Mouse (Mus musculus) myocyte (in vitro differentiated cells): ENCODE data around the gene Adig.

Experiments
- E2F4 ChIP-seq: IDR thresholded peaks from one replicate; pipeline ENCODE4 v1.6.1; 2011; ENCODE audit warnings: mild to moderate bottlenecking, control low read depth, moderate library complexity; ENCODE audit not compliant: insufficient read depth
- MAX ChIP-seq: IDR thresholded peaks from one replicate; pipeline ENCODE4 v1.6.1; 2011; ENCODE audit warnings: low read depth, mild to moderate bottlenecking, control low read depth
- MYOD1 ChIP-seq, 3 experiments: IDR thresholded peaks; one replicate each; pipeline ENCODE4 v1.6.1; 2011; ENCODE audit warnings: control low read depth in 2 of 3, low read depth in 2 of 3, mild to moderate bottlenecking in 2 of 3, moderate library complexity in 1 of 3; ENCODE audit not compliant: insufficient read length in 2 of 3, control insufficient read depth in 1 of 3
- MYOG ChIP-seq, 3 experiments: IDR thresholded peaks; one replicate each; pipeline ENCODE4 v1.6.1; 2011; ENCODE audit warnings: control low read depth in 2 of 3, low read depth in 2 of 3, mild to moderate bottlenecking in 2 of 3; ENCODE audit not compliant: insufficient read length in 2 of 3, control insufficient read depth in 1 of 3, insufficient read depth in 1 of 3
- POLR2A ChIP-seq: IDR thresholded peaks from one replicate; pipeline ENCODE4 v1.6.1; 2011; ENCODE audit warnings: low read depth, mild to moderate bottlenecking, control low read depth, moderate library complexity; ENCODE audit not compliant: insufficient read length
- TCF12 ChIP-seq: IDR thresholded peaks from one replicate; pipeline ENCODE4 v1.6.1; 2011; ENCODE audit warnings: mild to moderate bottlenecking, control low read depth; ENCODE audit not compliant: poor library complexity, insufficient read depth, severe bottlenecking
- USF1 ChIP-seq: IDR thresholded peaks from one replicate; pipeline ENCODE4 v1.6.1; 2011; ENCODE audit warnings: low read depth, mild to moderate bottlenecking, control low read depth, moderate library complexity

DNA sequence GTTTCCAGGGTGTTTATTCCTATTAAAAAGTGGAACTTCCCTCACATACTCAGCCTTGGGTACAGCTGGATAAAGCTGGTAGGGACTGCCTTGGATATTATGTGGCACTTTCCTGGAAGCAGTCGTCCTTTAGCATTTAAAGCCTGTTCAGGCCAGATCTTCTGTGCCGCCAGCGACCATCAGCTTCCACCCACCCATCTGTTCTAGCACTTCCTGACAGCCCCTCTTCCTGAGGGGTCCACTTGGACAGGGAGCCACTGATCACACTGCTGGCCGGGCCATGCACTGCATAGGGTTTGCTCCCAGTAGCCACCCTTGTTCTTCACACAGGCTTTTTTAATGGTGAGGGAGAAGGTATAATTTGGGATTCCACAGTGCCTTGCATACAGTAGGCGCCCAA is 4.0 kb upstream of the Adig start:
- no peak for TF ChIP-seq POLR2A
- no peak for TF ChIP-seq E2F4
- no peak for TF ChIP-seq MAX
- TF ChIP-seq USF1 = no peak
- TF ChIP-seq MYOG (IDR thresholded peaks at IDR 0.05; ENCODE audit: control insufficient read depth in 1 of 3, insufficient read depth in 1 of 3, insufficient read length in 2 of 3, low read depth in 2 of 3) = no peak
- no peak for TF ChIP-seq TCF12
- TF ChIP-seq MYOD1 (IDR thresholded peaks at IDR 0.05; ENCODE audit: control insufficient read depth in 1 of 3, insufficient read length in 2 of 3, low read depth in 2 of 3) = no peak
